Mouse (Mus musculus): Measurements from ENCODE around the gene Uqcrh. TPM values are rescaled to one million over a fixed set of nuclear protein-coding genes. Genes with fewer than 3 reads are reported as not detected.
A peak's percentile ranks its signal among the peaks of the same experiment; 100 is the strongest.

The Uqcrh gene
- total RNA-seq, 2 experiments from 2014 or later, result 1,988 to 2,066 TPM

- no peak for DNase-seq (ENCODE audit: low spot score)
- intact Hi-C loops (cut with DNase I), result no loop called here
These were observed 15.7 kb downstream of the Uqcrh start for GRCm38 (mm10) chr4:116059012-116059726.

- intact Hi-C loops (cut with DNase I), result no loop called here
- DNase-seq (ENCODE audit: low spot score), result no peak
These were observed 17.3 kb downstream of the Uqcrh start for GRCm38 (mm10) chr4:116057559-116057958.

- intact Hi-C loops (cut with DNase I), result loop anchor here (2.0 kb wide), 1 partner anchor 19 kb away; no protein-coding TSS in a partner anchor
- DNase-seq (ENCODE audit: low spot score), result peak; percentile 85
These were observed 21.4 kb downstream of the Uqcrh start, which contains the start of gene Nsun4 for GRCm38 (mm10) chr4:116053399-116053961. Gene Nsun4, minus strand, starts transcription at chr4:116053876.

- intact Hi-C loops (cut with DNase I), result loop anchor here (2.0 kb wide), 1 partner anchor 20 kb away; no protein-coding TSS in a partner anchor
These were observed 22.2 kb downstream of the Uqcrh start for GRCm38 (mm10) chr4:116052526-116053293.

GRCm38 (mm10) chr4:116049211-116049610, 25.7 kb downstream of the Uqcrh start:
- intact Hi-C loops (cut with DNase I), result no loop called here
- no peak for DNase-seq (ENCODE audit: low spot score)

More at GRCm38 (mm10) chr4:116052526-116053293, 22.2 kb downstream of the Uqcrh start:
- no peak for DNase-seq (ENCODE audit: low spot score)

- intact Hi-C loops (cut with DNase I), result no loop called here
- no peak for DNase-seq (ENCODE audit: low spot score)
These were observed 26.5 kb downstream of the Uqcrh start for GRCm38 (mm10) chr4:116048130-116048920.

- intact Hi-C loops (cut with DNase I), result no loop called here
- no peak for DNase-seq (ENCODE audit: low spot score)
These were observed 27.2 kb downstream of the Uqcrh start for GRCm38 (mm10) chr4:116047681-116048080.

- intact Hi-C loops (cut with DNase I), result no loop called here
These were observed 28.3 kb downstream of the Uqcrh start for GRCm38 (mm10) chr4:116046604-116047003.

GRCm38 (mm10) chr4:116042186-116042585, 32.7 kb downstream of the Uqcrh start:
- intact Hi-C loops (cut with DNase I), result no loop called here
- DNase-seq (ENCODE audit: low spot score), result no peak

More at GRCm38 (mm10) chr4:116046604-116047003, 28.3 kb downstream of the Uqcrh start:
- no peak for DNase-seq (ENCODE audit: low spot score)

- intact Hi-C loops (cut with DNase I), result no loop called here
- no peak for DNase-seq (ENCODE audit: low spot score)
These were observed 34.4 kb downstream of the Uqcrh start for GRCm38 (mm10) chr4:116040466-116040865.

GRCm38 (mm10) chr4:116033374-116033773, 41.5 kb downstream of the Uqcrh start:
- intact Hi-C loops (cut with DNase I), result no loop called here
- no peak for DNase-seq (ENCODE audit: low spot score)

GRCm38 (mm10) chr4:116032906-116033305, 42.0 kb downstream of the Uqcrh start:
- intact Hi-C loops (cut with DNase I), result no loop called here
- no peak for DNase-seq (ENCODE audit: low spot score)

- DNase-seq (ENCODE audit: low spot score), result no peak
- intact Hi-C loops (cut with DNase I), result no loop called here
These were observed 56.7 kb downstream of the Uqcrh start, which contains the start of gene Faah for GRCm38 (mm10) chr4:116017902-116018746. Gene Faah, minus strand, starts transcription at chr4:116017926.

GRCm38 (mm10) chr4:116017300-116017901, 57.5 kb downstream of the Uqcrh start:
- intact Hi-C loops (cut with DNase I), result no loop called here
- peak; percentile 21 for DNase-seq (ENCODE audit: low spot score)

Other genes with a start within 250 kb of the Uqcrh start
- 1 to 10 TPM; 4.5 to 5.4 TPM for gene Mob3c, start 247.0 kb downstream of the Uqcrh start, total RNA-seq (2021)
- 10 to 100 TPM; 19.8 to 21.9 TPM for gene Mknk1, start 235.9 kb downstream of the Uqcrh start, total RNA-seq (2021)
- not detected for gene Kncn, start 190.7 kb downstream of the Uqcrh start, total RNA-seq (2021)
- gene 6430628N08Rik, start 184.4 kb downstream of the Uqcrh start, total RNA-seq (2021), result not detected
- not detected for gene Dmbx1, start 135.1 kb downstream of the Uqcrh start, total RNA-seq (2021)
- under 1 TPM; 0.13 to 0.17 TPM for gene Faah, start 57.1 kb downstream of the Uqcrh start, total RNA-seq (2021)
- 10 to 100 TPM; 24.5 to 27.9 TPM for gene Nsun4, start 21.2 kb downstream of the Uqcrh start, total RNA-seq (2021)
- 10 to 100 TPM; 24.6 to 29.4 TPM for gene Lrrc41, start 198 bp upstream of the Uqcrh start, total RNA-seq (2021)
- gene Rad54l, start 48.6 kb upstream of the Uqcrh start, total RNA-seq (2021), result under 1 TPM; 0.29 to 0.53 TPM
- gene Pomgnt1, start 48.8 kb upstream of the Uqcrh start, total RNA-seq (2021), result 10 to 100 TPM; 61.8 to 62.7 TPM
- gene Lurap1, start 76.3 kb upstream of the Uqcrh start, total RNA-seq (2021), result 1 to 10 TPM; 3.3 to 3.9 TPM
- not detected for gene Tspan1, start 92.5 kb upstream of the Uqcrh start, total RNA-seq (2021)
- gene 1700042G07Rik, start 98.3 kb upstream of the Uqcrh start, total RNA-seq (2021), result not detected
- under 1 TPM in 1 of 2 experiments, not detected in 1; 0.39 TPM for gene Gm49337, start 98.3 kb upstream of the Uqcrh start, total RNA-seq (2021)
- gene Pik3r3, start 146.5 kb upstream of the Uqcrh start, total RNA-seq (2021), result 10 to 100 TPM; 12.9 to 13.1 TPM

Data from heart, postnatal 25 days (tissue).